Mouse (Mus musculus): ENCODE data around the gene Vmn1r23. TPM values are rescaled to one million over a fixed set of nuclear protein-coding genes. Genes with fewer than 3 reads are reported as not detected.

Vmn1r23 gene
- total RNA-seq (2023) = not detected

GRCm38 (mm10) chr6:57926738-57927137 lies at the start of gene Vmn1r23:
Gene Vmn1r23, minus strand, starts transcription at chr6:57926838.

GRCm38 (mm10) chr6:57961403-57961802 lies 34.8 kb upstream of the Vmn1r23 start, which contains the start of gene Vmn1r24:
Gene Vmn1r24, minus strand, starts transcription at chr6:57961503.

DNA sequence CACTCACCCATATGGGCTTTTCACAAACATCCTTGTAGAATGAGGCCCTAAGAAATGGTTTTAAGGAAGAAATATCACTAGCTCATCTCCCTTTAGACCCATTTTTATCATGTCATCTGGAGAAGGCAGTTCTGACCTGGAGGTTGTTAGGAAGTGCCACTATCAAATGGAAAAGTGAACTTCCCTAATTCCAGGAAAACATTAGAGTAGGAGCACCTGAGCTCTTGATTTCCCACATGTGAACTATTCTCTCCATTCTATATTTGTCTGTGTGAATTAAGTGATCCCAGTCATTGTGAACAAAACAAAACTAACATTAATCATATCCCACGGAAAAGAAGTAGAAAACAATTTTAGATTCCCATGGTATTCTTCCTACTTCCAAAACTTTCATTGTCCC lies 18.7 kb downstream of the Vmn1r23 start, which contains the start of gene Vmn1r22:
Vmn1r22 (minus strand) TSS at position 101 of the 400 bp plus-strand sequence.

Other genes with a start within 250 kb of the Vmn1r23 start
- 1 to 10 TPM; 2.4 to 4.1 TPM for gene Pyurf, start 234.8 kb downstream of the Vmn1r23 start, total RNA-seq (2023)
- gene Lancl2, start 224.3 kb downstream of the Vmn1r23 start, total RNA-seq (2023) = 1 to 10 TPM; 2.9 to 3.9 TPM
- gene Vopp1, start 101.7 kb downstream of the Vmn1r23 start, total RNA-seq (2023) = 10 to 100 TPM; 53.3 to 54.4 TPM
- gene Vmn1r21, start 76.5 kb downstream of the Vmn1r23 start, total RNA-seq (2023) = not detected
- not detected for gene Vmn1r22, start 18.8 kb downstream of the Vmn1r23 start, total RNA-seq (2023)
- gene Vmn1r24, start 34.7 kb upstream of the Vmn1r23 start, total RNA-seq (2023) = not detected
- gene Vmn1r25, start 54.0 kb upstream of the Vmn1r23 start, total RNA-seq (2023) = not detected
- gene Vmn1r26, start 88.3 kb upstream of the Vmn1r23 start, total RNA-seq (2023) = not detected

Measured in T-cell, adult 66 days (primary cell).